Mouse (Mus musculus): ENCODE data around the gene Cd3eap. TPM values are rescaled to one million over a fixed set of nuclear protein-coding genes. Genes with fewer than 3 reads are reported as not detected.

Cd3eap gene
- polyA plus RNA-seq, 1 experiment from 2014 or later: 28.4 TPM

- H3K9ac ChIP-seq (replicated peaks): no peak overlapping the region
- WGBS: 81% methylated on average over 7 of the region's 7 CpGs
- peaks cover 72% of the 10 kb centered on the region for H3K27me3 ChIP-seq
- H3K4me3 ChIP-seq (replicated peaks): no peak overlapping the region
- no peak for ATAC-seq (ENCODE audit: insufficient number of reproducible peaks, insufficient read depth, low FRiP score, low TSS enrichment, low read depth)
- H3K36me3 ChIP-seq: no peaks in the 10 kb centered on the region
- H3K4me2 ChIP-seq: no peak overlapping the region
- H3K9me3 ChIP-seq: no peaks in the 10 kb centered on the region
- no peak overlapping the region for H3K27ac ChIP-seq
- H3K4me1 ChIP-seq (replicated peaks): peaks cover 10% of the 10 kb centered on the region
Observed at GRCm38 (mm10) chr7:19318676-19319075, 40.6 kb downstream of the Cd3eap start.

GRCm38 (mm10) chr7:19318201-19318600 is 41.1 kb downstream of the Cd3eap start:
- WGBS: 58% methylated on average over 2 of the region's 2 CpGs
- no peak overlapping the region for H3K4me3 ChIP-seq (replicated peaks)
- peaks cover 10% of the 10 kb centered on the region for H3K4me1 ChIP-seq (replicated peaks)
- H3K9ac ChIP-seq (replicated peaks): no peak overlapping the region
- H3K36me3 ChIP-seq: no peaks in the 10 kb centered on the region
- no peaks in the 10 kb centered on the region for H3K9me3 ChIP-seq
- peaks cover 76% of the 10 kb centered on the region for H3K27me3 ChIP-seq
- no peak for ATAC-seq (ENCODE audit: insufficient number of reproducible peaks, insufficient read depth, low FRiP score, low TSS enrichment, low read depth)
- no peak overlapping the region for H3K4me2 ChIP-seq
- no peak overlapping the region for H3K27ac ChIP-seq

- H3K27me3 ChIP-seq: peaks cover 74% of the 10 kb centered on the region
- H3K9ac ChIP-seq (replicated peaks): no peak overlapping the region
- H3K4me2 ChIP-seq: no peak overlapping the region
- no peak overlapping the region for H3K27ac ChIP-seq
- 69% methylated on average over 14 of the region's 14 CpGs for WGBS
- H3K4me3 ChIP-seq (replicated peaks): no peak overlapping the region
- ATAC-seq (ENCODE audit: insufficient number of reproducible peaks, insufficient read depth, low FRiP score, low TSS enrichment, low read depth): no peak
- H3K9me3 ChIP-seq: no peaks in the 10 kb centered on the region
- H3K4me1 ChIP-seq (replicated peaks): peaks cover 10% of the 10 kb centered on the region
- H3K36me3 ChIP-seq: no peaks in the 10 kb centered on the region
Observed at GRCm38 (mm10) chr7:19316451-19317161, 42.7 kb downstream of the Cd3eap start.

GRCm38 (mm10) chr7:19314033-19314432 is 45.2 kb downstream of the Cd3eap start:
- no peak overlapping the region for H3K4me3 ChIP-seq (replicated peaks)
- no peak overlapping the region; the same call in 1 of the 2 replicates for H3K9ac ChIP-seq (replicated peaks)
- WGBS: 49% methylated on average over 5 of the region's 5 CpGs
- no peak overlapping the region for H3K4me2 ChIP-seq
- no peaks in the 10 kb centered on the region for H3K36me3 ChIP-seq
- H3K27me3 ChIP-seq: peaks cover 69% of the 10 kb centered on the region
- no peaks in the 10 kb centered on the region for H3K9me3 ChIP-seq
- ATAC-seq (ENCODE audit: insufficient number of reproducible peaks, insufficient read depth, low FRiP score, low TSS enrichment, low read depth): no peak
- H3K4me1 ChIP-seq (replicated peaks): peaks cover 11% of the 10 kb centered on the region
- no peak overlapping the region for H3K27ac ChIP-seq

- ATAC-seq (ENCODE audit: insufficient number of reproducible peaks, insufficient read depth, low FRiP score, low TSS enrichment, low read depth): no peak
- no peak overlapping the region for H3K4me2 ChIP-seq
- H3K9me3 ChIP-seq: no peaks in the 10 kb centered on the region
- peaks cover 22% of the 10 kb centered on the region for H3K4me1 ChIP-seq (replicated peaks)
- H3K27me3 ChIP-seq: peaks cover 61% of the 10 kb centered on the region
- WGBS: 43% methylated on average over 4 of the region's 4 CpGs
- no peak overlapping the region for H3K4me3 ChIP-seq (replicated peaks)
- no peaks in the 10 kb centered on the region for H3K36me3 ChIP-seq
- no peak overlapping the region for H3K9ac ChIP-seq (replicated peaks)
- no peak overlapping the region for H3K27ac ChIP-seq
Observed at GRCm38 (mm10) chr7:19311991-19312390, 47.3 kb downstream of the Cd3eap start.

GRCm38 (mm10) chr7:19309884-19310641 is 49.2 kb downstream of the Cd3eap start, which contains the start of gene Fosb:
Gene Fosb, minus strand, starts transcription at chr7:19310051.
- Histone ChIP-seq H3K27me3 (peaks cover 63% of the 10 kb centered on the region), H3K9me3 (no peaks in the 10 kb centered on the region), H3K4me3 (replicated peaks) (peak within 1 kb of the TSS; percentile 66), H3K4me2 (peak within 1 kb of the TSS; percentile 98), H3K36me3 (no peaks in the 10 kb centered on the region), H3K27ac (no peak within 1 kb of the TSS), H3K9ac (replicated peaks) (peak within 1 kb of the TSS; percentile 57), H3K4me1 (replicated peaks) (peaks cover 23% of the 10 kb centered on the region)
- peak; percentile 69; the same call in 1 of the 2 replicates for ATAC-seq (ENCODE audit: insufficient number of reproducible peaks, insufficient read depth, low FRiP score, low TSS enrichment, low read depth)
- WGBS: under 1% methylated on average over 49 of the region's 49 CpGs

- H3K27ac ChIP-seq: no peak overlapping the region
- no peaks in the 10 kb centered on the region for H3K36me3 ChIP-seq
- peak overlapping the region; percentile 66 for H3K4me3 ChIP-seq (replicated peaks)
- WGBS: 2% methylated on average over 48 of the region's 48 CpGs
- peaks cover 29% of the 10 kb centered on the region for H3K4me1 ChIP-seq (replicated peaks)
- peak overlapping the region; percentile 57 for H3K9ac ChIP-seq (replicated peaks)
- H3K9me3 ChIP-seq: no peaks in the 10 kb centered on the region
- no peak for ATAC-seq (ENCODE audit: insufficient number of reproducible peaks, insufficient read depth, low FRiP score, low TSS enrichment, low read depth)
- H3K4me2 ChIP-seq: peak overlapping the region; percentile 98
- peaks cover 64% of the 10 kb centered on the region for H3K27me3 ChIP-seq
Observed at GRCm38 (mm10) chr7:19309278-19309883, 49.9 kb downstream of the Cd3eap start.

GRCm38 (mm10) chr7:19308454-19309277 is 50.6 kb downstream of the Cd3eap start:
- Histone ChIP-seq H3K4me3 (replicated peaks) (peak overlapping the region; percentile 66), H3K27me3 (peaks cover 66% of the 10 kb centered on the region), H3K9me3 (no peaks in the 10 kb centered on the region), H3K36me3 (no peaks in the 10 kb centered on the region), H3K4me1 (replicated peaks) (peaks cover 37% of the 10 kb centered on the region), H3K4me2 (peak overlapping the region; percentile 98), H3K27ac (peak overlapping the region; percentile 56; the same call in 1 of the 2 replicates), H3K9ac (replicated peaks) (peak overlapping the region; percentile 57)
- under 1% methylated on average over 58 of the region's 58 CpGs for WGBS
- peak; percentile 73 for ATAC-seq (ENCODE audit: insufficient number of reproducible peaks, insufficient read depth, low FRiP score, low TSS enrichment, low read depth)

- ATAC-seq (ENCODE audit: insufficient number of reproducible peaks, insufficient read depth, low FRiP score, low TSS enrichment, low read depth): peak; percentile 42
- H3K36me3 ChIP-seq: no peaks in the 10 kb centered on the region
- H3K4me3 ChIP-seq (replicated peaks): peak overlapping the region; percentile 66
- H3K4me2 ChIP-seq: peak overlapping the region; percentile 98
- peak overlapping the region; percentile 56; the same call in 1 of the 2 replicates for H3K27ac ChIP-seq
- H3K4me1 ChIP-seq (replicated peaks): peaks cover 39% of the 10 kb centered on the region
- WGBS: 3% methylated on average over 18 of the region's 18 CpGs
- peaks cover 67% of the 10 kb centered on the region for H3K27me3 ChIP-seq
- H3K9ac ChIP-seq (replicated peaks): peak overlapping the region; percentile 57
- no peaks in the 10 kb centered on the region for H3K9me3 ChIP-seq
Observed at GRCm38 (mm10) chr7:19307739-19308453, 51.4 kb downstream of the Cd3eap start.

All from limb, embryonic 12.5 days (tissue).